Mouse (Mus musculus) limb, embryonic 13.5 days (tissue): ENCODE results near the gene Cln5. TPM values are rescaled to one million over a fixed set of nuclear protein-coding genes. Genes with fewer than 3 reads are reported as not detected.

Source experiments
- ATAC-seq: fragments of 200-750 bp; cut with Nextera tagmentation; 2 replicates; pipeline ENCODE4 v1.8.0; 2017; ENCODE audit warnings: low read depth, moderate number of reproducible peaks, moderate TSS enrichment; ENCODE audit not compliant: low FRiP score
- H3K27ac ChIP-seq: fragments of 300-500 bp; sonication (generic); 2 replicates; pipeline ENCODE4 v1.5.1; 2015; ENCODE audit warnings: inconsistent platforms, mild to moderate bottlenecking, moderate library complexity
- H3K27me3 ChIP-seq: fragments of 300-500 bp; sonication (generic); 2 replicates; pipeline ENCODE4 v1.6.1; 2015; ENCODE audit warnings: mild to moderate bottlenecking, inconsistent platforms
- H3K36me3 ChIP-seq: fragments of 300-500 bp; sonication (generic); 2 replicates; pipeline ENCODE4 v1.6.1; 2015; ENCODE audit warnings: inconsistent platforms, mild to moderate bottlenecking, moderate library complexity
- H3K4me1 ChIP-seq: fragments of 300-500 bp; sonication (generic); 2 replicates; pipeline ENCODE4 v1.6.1; 2015; ENCODE audit warnings: inconsistent platforms
- H3K4me2 ChIP-seq: fragments of 300-500 bp; sonication (generic); replicated peaks from 2 replicates; pipeline ENCODE4 v1.6.1; 2015; ENCODE audit warnings: inconsistent platforms, mild to moderate bottlenecking, moderate library complexity
- H3K4me3 ChIP-seq: fragments of 300-500 bp; sonication (generic); 2 replicates; pipeline ENCODE4 v1.5.1; 2015; ENCODE audit warnings: moderate library complexity, mild to moderate bottlenecking, inconsistent platforms
- H3K9ac ChIP-seq: fragments of 300-500 bp; sonication (generic); 2 replicates; pipeline ENCODE4 v1.6.1; 2015; ENCODE audit warnings: mild to moderate bottlenecking, inconsistent platforms
- H3K9me3 ChIP-seq: fragments of 300-500 bp; sonication (generic); 2 replicates; pipeline ENCODE4 v1.6.1; 2016; ENCODE audit warnings: inconsistent platforms
- WGBS: fragments of 180-500 bp; shearing (Covaris S2); methylation state at CpG from one replicate; pipeline ENCODE4 v1.1.7; 2015; 5-methylcytosine and 5-hydroxymethylcytosine counted together
- polyA plus RNA-seq: library from polyadenylated mRNA; unstranded; fragments of >200 nt; fragmentation: Nextera tagmentation; extraction: Ambion mirVana; gene quantifications from 2 replicates; pipeline ENCODE4 v1.2.1, GENCODE M21; 2015

Gene Cln5
- polyA plus RNA-seq, 1 experiment from 2014 or later: 31.9 TPM

DNA sequence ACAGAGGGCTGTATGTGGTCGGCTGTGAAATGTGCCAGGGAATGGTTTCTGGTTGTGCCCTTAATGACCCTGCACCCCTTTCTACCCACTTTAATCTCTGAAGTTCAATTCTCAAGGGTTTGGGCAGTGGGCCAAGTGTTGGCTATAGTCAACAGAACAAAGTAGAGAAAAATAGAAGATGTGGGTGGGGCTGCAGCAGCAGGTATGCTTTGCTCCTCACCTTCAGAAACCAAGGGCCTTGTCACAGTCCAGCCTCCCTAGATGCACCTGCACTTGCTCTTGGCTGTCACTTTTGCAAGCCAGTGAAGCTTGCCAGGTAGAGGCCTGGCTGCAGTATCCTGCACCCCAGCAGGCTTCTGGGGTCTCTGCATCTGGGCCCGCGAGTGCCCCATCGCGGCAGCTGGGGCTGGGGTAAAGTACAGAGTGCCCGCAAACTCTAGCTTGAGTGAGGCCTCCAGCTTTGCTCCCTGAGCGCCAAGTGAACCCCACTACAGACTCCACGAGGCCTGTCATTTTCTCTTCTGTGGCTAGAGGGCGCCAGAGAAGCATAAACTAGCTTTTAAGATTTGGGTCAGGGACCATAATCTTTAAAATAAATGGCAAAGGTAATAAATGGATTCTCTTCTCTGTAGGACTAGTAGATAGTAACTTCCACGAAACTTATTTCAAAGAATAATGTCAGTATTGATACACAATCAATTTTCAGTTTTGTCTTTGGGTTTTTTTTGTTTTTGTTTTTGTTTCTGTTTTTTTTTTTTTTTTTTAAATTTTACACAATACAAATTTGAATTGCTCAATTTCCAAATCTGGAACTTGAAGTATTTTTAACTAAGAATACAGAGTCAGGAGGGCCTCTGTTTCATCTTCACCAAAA, 4.5 kb upstream of the Cln5 start:
- Histone ChIP-seq H3K27ac (no peak overlapping the region), H3K36me3 (no peaks in the 10 kb centered on the region), H3K9ac (no peak overlapping the region), H3K27me3 (no peaks in the 10 kb centered on the region), H3K4me1 (peaks cover 7% of the 10 kb centered on the region; the same call in 1 of the 2 replicates), H3K9me3 (no peaks in the 10 kb centered on the region), H3K4me3 (no peak overlapping the region), H3K4me2 (no peak overlapping the region; the same call in 1 of the 2 replicates)
- ATAC-seq: no peak
- 16% methylated on average over 10 of the region's 10 CpGs for WGBS

DNA sequence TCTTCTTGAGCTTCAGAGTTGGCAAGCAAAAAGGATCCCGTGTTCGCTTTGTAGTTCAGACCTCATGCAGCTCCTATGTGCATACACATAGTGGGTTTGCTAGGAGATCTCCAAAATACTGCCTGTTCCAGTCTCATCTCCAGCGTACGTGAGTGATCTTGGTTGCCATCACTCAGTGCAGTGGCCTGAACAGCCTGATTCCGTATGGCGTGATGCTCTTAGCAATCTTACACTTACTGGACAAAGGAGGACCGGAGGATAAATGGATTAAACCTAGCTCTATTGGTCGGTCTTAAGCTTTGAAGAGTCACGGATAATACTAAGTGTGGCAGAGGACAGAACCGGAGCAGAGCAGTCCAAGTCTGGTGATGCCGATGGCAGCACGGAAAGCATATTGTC, 552 bp upstream of the Cln5 start:
- Histone ChIP-seq H3K27ac (peak overlapping the region; percentile 84; the same call in 1 of the 2 replicates), H3K4me1 (peaks cover 12% of the 10 kb centered on the region; the same call in 1 of the 2 replicates), H3K27me3 (no peaks in the 10 kb centered on the region), H3K4me2 (peak overlapping the region; percentile 91), H3K36me3 (peaks cover 26% of the 10 kb centered on the region), H3K9ac (peak overlapping the region; percentile 81), H3K9me3 (no peaks in the 10 kb centered on the region), H3K4me3 (peak overlapping the region; percentile 68)
- no peak; the same call in 1 of the 2 replicates for ATAC-seq
- 19% methylated on average over 12 of the region's 12 CpGs for WGBS

DNA sequence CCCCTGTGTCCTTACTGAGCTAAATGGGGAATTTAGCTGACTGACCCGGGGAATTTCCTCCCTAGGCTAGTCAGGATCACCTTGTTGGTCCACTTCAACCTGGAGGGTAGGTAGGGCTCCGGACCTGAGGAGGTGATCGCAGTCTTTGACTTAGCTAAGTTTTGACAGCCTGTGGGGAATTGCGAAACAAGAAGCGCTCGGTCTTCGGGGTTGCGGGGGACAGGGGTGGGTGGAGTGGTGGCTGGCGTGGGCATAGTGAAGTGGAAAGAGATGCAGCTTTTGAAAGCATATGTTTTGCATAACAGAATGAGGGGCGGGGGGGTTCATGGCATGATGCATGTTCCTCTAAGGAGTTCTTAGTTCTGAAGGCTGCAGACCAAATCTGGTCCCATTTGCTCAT, 774 bp downstream of the Cln5 start:
- Histone ChIP-seq H3K27ac (peak overlapping the region; percentile 84; the same call in 1 of the 2 replicates), H3K4me3 (peak overlapping the region; percentile 68), H3K9me3 (no peaks in the 10 kb centered on the region), H3K36me3 (peaks cover 36% of the 10 kb centered on the region), H3K27me3 (no peaks in the 10 kb centered on the region), H3K4me2 (peak overlapping the region; percentile 91), H3K4me1 (peaks cover 8% of the 10 kb centered on the region; the same call in 1 of the 2 replicates), H3K9ac (peak overlapping the region; percentile 81)
- WGBS: 3% methylated on average over 10 of the region's 10 CpGs
- ATAC-seq: 0 out of 2 replicates have a peak, but pooled peaks have one; percentile 0

DNA sequence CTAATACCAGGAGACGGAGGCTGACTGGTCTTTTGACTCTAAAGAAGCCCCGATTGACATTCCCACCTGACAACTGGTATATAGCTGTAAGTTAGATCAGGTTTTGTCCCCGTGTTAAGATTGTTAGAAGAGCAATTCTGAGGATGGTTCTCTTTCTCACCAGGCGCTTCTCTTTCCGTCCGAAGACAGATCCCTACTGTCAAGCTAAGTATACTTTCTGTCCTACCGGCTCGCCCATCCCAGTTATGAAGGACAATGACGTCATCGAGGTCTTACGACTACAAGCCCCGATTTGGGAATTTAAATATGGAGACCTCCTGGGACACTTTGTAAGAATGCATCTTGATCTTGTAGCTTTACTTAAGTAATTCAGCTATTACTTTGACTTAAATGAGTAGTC, 1.5 kb downstream of the Cln5 start:
- Histone ChIP-seq H3K4me3 (no peak overlapping the region), H3K36me3 (peaks cover 43% of the 10 kb centered on the region), H3K9me3 (no peaks in the 10 kb centered on the region), H3K4me1 (peaks cover 8% of the 10 kb centered on the region; the same call in 1 of the 2 replicates), H3K27ac (no peak overlapping the region), H3K9ac (no peak overlapping the region), H3K4me2 (no peak overlapping the region), H3K27me3 (no peaks in the 10 kb centered on the region)
- WGBS: 89% methylated on average over 12 of the region's 12 CpGs
- no peak for ATAC-seq

DNA sequence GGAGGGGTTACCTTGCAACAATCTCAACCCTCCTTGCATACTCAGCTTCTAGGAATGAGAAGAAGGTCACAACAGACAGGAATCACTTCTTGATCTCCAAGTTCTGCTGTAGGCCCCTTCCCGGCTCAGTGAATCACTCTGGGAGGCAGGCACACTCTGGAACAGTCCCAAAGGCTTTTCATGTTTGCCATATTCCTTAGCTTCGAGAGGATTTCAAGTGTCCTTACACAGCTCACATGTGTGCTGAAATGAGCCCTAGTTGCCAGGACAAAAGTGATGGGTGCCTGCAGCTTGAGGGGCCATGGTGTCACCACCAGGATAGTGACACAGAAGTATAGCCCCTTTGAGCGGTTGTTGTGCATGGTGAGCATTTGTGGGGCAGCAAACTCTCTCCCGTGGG, 2.7 kb downstream of the Cln5 start:
- Histone ChIP-seq H3K4me3 (no peak overlapping the region), H3K4me1 (peaks cover 8% of the 10 kb centered on the region; the same call in 1 of the 2 replicates), H3K27ac (no peak overlapping the region), H3K9ac (no peak overlapping the region), H3K9me3 (no peaks in the 10 kb centered on the region), H3K36me3 (peaks cover 51% of the 10 kb centered on the region), H3K27me3 (no peaks in the 10 kb centered on the region), H3K4me2 (no peak overlapping the region)
- WGBS: 90% methylated on average over 4 of the region's 4 CpGs
- ATAC-seq: no peak

DNA sequence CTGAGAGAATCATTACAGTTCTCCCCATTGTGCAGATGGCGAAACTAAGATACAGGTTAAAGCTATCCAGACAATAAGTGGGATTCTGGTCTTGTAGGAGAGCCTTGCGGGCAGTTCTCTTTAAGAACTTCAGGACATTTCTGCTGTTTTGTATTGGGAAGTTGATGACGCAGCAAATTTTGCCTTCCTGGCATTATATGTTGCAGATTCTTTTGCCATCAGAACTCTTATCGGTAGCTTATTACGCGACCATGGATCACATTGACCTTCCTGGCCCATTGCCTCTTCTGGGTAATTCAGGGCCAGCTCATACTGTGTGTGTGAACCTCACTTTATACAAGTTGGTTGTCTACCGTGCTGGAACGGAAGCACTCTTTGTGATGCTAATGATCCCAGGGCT, 3.8 kb downstream of the Cln5 start:
- Histone ChIP-seq H3K9ac (no peak overlapping the region), H3K27me3 (no peaks in the 10 kb centered on the region), H3K4me3 (no peak overlapping the region), H3K4me1 (peaks cover 8% of the 10 kb centered on the region; the same call in 1 of the 2 replicates), H3K27ac (no peak overlapping the region), H3K36me3 (peaks cover 61% of the 10 kb centered on the region), H3K4me2 (no peak overlapping the region), H3K9me3 (no peaks in the 10 kb centered on the region)
- ATAC-seq: no peak
- WGBS: 97% methylated on average over 8 of the region's 8 CpGs

DNA sequence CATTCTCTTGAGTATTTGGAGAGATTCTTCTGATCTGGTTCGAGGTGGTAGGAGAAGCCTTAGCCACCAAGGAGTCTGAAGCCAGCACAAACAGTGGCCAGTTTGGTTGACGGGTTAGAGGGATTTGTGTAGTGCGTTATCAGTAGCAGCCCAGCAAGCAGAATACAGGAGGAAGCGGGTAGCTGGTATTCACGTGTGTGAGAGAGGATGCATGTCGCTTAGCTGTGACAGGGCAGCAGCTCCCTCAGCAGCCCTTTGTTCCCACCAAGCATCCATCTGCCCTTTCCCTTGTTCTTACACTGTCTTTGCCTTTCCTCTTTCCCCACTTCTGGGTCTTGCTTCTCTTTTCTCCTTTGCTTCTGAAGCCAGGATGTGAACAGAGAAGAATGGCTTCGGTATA, 5.2 kb downstream of the Cln5 start:
- Histone ChIP-seq H3K4me3 (no peak overlapping the region), H3K9me3 (no peaks in the 10 kb centered on the region), H3K9ac (no peak overlapping the region), H3K27me3 (no peaks in the 10 kb centered on the region), H3K4me1 (0 out of 2 replicates have a peak, but pooled peaks cover 5% of the 10 kb centered on the region), H3K4me2 (no peak overlapping the region), H3K36me3 (peaks cover 68% of the 10 kb centered on the region), H3K27ac (no peak overlapping the region)
- ATAC-seq: no peak
- 89% methylated on average over 7 of the region's 7 CpGs for WGBS

DNA sequence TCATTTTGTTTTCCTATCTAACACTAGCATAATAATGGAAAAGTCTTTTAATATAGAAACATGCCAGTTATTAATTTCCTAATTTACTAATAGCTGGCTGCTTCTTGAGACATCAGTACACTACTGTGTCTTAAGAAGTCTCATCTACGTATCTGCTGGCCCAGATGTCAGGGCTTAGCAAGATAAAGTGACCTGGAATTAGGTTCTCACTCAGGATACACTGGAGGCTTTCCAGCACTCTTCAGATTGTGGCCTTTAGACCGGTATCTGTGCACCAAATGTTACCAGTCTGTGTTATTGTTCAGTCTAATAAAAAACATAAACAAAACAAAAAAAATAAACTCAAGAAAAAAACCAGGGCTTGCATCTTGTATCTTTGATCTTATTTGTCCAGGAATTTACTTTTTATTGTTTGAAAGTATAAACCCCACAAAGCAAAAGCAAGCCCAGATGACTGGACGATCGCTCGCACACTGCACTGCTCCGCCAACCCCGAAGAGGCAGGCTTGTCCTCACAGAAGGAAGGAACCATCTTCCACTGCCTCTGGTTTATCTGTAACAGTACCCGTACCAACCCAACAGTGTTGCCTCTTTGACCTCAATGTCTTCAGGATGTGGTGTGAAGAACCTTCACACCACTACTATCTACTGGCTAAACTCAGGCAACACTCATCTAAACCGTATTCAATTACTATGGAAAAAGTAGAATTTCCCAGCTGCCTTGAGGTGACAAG, 7.4 kb downstream of the Cln5 start:
- 93% methylated on average over 9 of the region's 9 CpGs for WGBS
- H3K9me3 ChIP-seq: no peaks in the 10 kb centered on the region
- no peak overlapping the region for H3K27ac ChIP-seq
- no peaks in the 10 kb centered on the region for H3K4me1 ChIP-seq
- H3K9ac ChIP-seq: no peak overlapping the region
- H3K4me2 ChIP-seq: no peak overlapping the region
- H3K27me3 ChIP-seq: no peaks in the 10 kb centered on the region
- no peak for ATAC-seq
- H3K36me3 ChIP-seq: peaks cover 68% of the 10 kb centered on the region
- no peak overlapping the region for H3K4me3 ChIP-seq

DNA sequence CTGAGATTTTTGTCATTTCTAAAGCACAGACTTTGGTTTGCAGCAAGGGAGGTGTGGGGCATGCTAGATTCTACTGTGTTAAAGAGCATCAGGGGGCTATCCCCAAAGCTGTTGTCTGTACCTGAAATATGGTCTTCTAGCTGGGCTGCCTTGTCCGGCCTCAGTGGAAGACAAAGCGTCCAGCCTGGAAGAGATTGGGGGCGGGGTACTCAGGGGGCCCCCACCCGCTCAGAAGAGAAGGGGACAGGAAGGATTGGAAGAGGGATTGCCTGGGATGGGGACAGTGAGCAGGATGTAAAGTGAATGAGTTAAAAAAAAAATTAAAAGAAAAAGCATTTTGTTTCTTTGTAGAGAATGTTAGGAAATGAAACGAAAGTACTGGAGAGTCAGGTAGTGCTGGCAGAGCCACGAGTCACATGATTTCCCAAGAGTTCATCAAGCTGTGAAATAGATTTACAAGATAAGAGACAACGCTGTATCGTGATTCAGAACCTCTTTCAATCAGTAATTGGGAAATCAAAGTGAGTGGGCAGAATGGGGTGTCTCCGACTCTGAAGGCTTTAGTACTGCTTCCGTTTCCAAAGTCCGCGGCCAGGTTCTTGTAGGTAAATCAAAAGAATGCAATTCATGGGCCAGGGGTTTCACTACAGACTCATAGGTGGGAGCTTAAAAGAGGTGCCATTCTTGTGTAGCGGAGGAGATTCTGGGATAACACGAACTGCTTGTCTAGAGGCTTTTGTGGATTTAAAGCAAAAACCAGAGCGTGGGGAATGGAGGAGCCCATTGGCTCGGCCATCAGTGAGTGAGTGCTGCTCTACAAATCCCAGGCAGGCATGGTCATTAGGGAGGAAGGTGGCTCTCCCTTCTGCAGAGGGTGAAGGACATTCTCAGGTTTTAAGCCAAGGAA, 8.2 kb downstream of the Cln5 start:
- H3K27me3 ChIP-seq: no peaks in the 10 kb centered on the region
- peaks cover 68% of the 10 kb centered on the region for H3K36me3 ChIP-seq
- WGBS: 90% methylated on average over 16 of the region's 16 CpGs
- no peaks in the 10 kb centered on the region for H3K4me1 ChIP-seq
- no peak for ATAC-seq
- H3K9ac ChIP-seq: no peak overlapping the region
- H3K4me2 ChIP-seq: no peak overlapping the region
- H3K4me3 ChIP-seq: no peak overlapping the region
- no peak overlapping the region for H3K27ac ChIP-seq
- H3K9me3 ChIP-seq: no peaks in the 10 kb centered on the region

DNA sequence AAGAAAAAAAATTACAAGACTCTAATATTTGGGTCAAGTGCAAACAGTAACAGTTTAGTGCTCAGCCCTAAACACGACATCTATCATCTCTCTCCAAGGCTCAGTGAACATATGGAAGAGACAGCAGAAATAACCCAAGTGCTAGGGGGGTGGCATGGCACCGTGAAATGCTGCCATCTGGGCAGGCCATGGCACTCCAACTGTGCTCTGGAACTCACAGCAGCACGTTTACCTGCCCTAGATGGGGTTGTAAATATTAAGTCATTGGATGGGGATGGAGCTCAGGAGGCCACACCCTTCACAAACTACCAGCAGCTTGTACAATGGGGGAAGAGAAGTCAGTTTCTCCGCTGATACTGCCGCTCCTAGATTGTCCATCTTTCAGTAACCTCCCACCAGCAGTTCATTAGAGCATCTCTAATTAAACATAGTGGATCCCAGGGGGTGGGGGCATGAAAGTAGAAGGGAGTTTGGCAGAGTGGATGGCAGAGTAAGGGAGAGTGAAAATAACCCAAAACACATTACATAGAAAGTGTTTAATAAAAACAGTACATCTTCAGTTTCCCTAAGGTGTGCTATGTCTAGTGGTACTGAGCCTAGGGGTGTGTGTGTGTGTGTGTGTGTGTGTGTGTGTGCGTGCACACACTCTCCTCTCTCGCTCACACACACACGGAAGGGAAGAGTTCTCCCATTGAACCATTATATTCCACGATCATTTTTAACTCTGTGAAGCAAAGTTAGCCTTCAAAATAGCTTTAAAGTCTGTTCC, 9.4 kb downstream of the Cln5 start:
- Histone ChIP-seq H3K27ac (no peak overlapping the region), H3K27me3 (no peaks in the 10 kb centered on the region), H3K4me3 (no peak overlapping the region), H3K36me3 (peaks cover 62% of the 10 kb centered on the region), H3K4me2 (no peak overlapping the region), H3K9me3 (no peaks in the 10 kb centered on the region), H3K9ac (no peak overlapping the region), H3K4me1 (no peaks in the 10 kb centered on the region)
- WGBS: 89% methylated on average over 9 of the region's 9 CpGs
- ATAC-seq: no peak
